Mouse (Mus musculus): Measurements from ENCODE around the gene Tff1. TPM values are rescaled to one million over a fixed set of nuclear protein-coding genes. Genes with fewer than 3 reads are reported as not detected.

Tff1 gene
- polyA plus RNA-seq, 1 experiment from 2014 or later: not detected

- H3K9me3 ChIP-seq: no peaks in the 10 kb centered on the region
- no peaks in the 10 kb centered on the region for H3K36me3 ChIP-seq
- no peak overlapping the region for H3K9ac ChIP-seq
- no peak overlapping the region for H3K4me2 ChIP-seq
- no peak overlapping the region for H3K27ac ChIP-seq
- ATAC-seq (ENCODE audit: borderline replicate concordance, extremely low read depth, low FRiP score, low TSS enrichment): no peak
- no peaks in the 10 kb centered on the region for H3K27me3 ChIP-seq
- H3K4me3 ChIP-seq: no peak overlapping the region
- WGBS: 27% methylated on average over 9 of the region's 9 CpGs
- 0 out of 2 replicates have a peak, but pooled peaks cover 3% of the 10 kb centered on the region for H3K4me1 ChIP-seq
These were observed 39.4 kb downstream of the Tff1 start for GRCm38 (mm10) chr17:31125548-31126266.

DNA sequence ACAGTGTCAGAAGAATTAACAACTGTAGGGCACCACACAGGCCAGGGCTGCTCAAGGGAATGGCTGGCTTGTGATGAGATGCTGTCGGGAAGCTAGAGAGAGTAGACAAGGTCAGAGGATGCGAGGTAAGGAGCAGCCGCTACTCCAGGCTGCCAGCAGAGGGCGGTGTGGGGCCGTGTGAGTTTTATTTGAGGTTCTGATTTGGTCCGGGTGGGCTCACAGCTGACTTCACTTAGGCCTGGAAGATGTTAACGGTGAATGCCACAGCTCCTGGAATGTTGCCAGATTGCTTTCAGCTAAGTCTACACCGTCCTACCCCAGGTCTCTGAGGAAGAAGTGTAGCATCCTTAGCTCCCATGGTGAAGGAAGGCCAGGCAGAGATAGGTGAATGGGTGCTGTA is 43.1 kb downstream of the Tff1 start:
- WGBS: 7% methylated on average over 8 of the region's 8 CpGs
- no peak overlapping the region for H3K9ac ChIP-seq
- no peak overlapping the region for H3K4me3 ChIP-seq
- no peak overlapping the region for H3K27ac ChIP-seq
- no peaks in the 10 kb centered on the region for H3K36me3 ChIP-seq
- no peaks in the 10 kb centered on the region for H3K27me3 ChIP-seq
- H3K9me3 ChIP-seq: no peaks in the 10 kb centered on the region
- H3K4me2 ChIP-seq: no peak overlapping the region
- no peak for ATAC-seq (ENCODE audit: borderline replicate concordance, extremely low read depth, low FRiP score, low TSS enrichment)
- 0 out of 2 replicates have a peak, but pooled peaks cover 3% of the 10 kb centered on the region for H3K4me1 ChIP-seq

GRCm38 (mm10) chr17:31119429-31119828 is 45.6 kb downstream of the Tff1 start:
- H3K9me3 ChIP-seq: no peaks in the 10 kb centered on the region
- no peak overlapping the region for H3K27ac ChIP-seq
- no peak overlapping the region for H3K4me3 ChIP-seq
- WGBS: 6% methylated on average over 7 of the region's 7 CpGs
- H3K4me2 ChIP-seq: no peak overlapping the region
- H3K36me3 ChIP-seq: no peaks in the 10 kb centered on the region
- no peak for ATAC-seq (ENCODE audit: borderline replicate concordance, extremely low read depth, low FRiP score, low TSS enrichment)
- H3K27me3 ChIP-seq: no peaks in the 10 kb centered on the region
- no peak overlapping the region for H3K9ac ChIP-seq
- H3K4me1 ChIP-seq: no peaks in the 10 kb centered on the region

GRCm38 (mm10) chr17:31117946-31118345 is 47.1 kb downstream of the Tff1 start:
- Histone ChIP-seq H3K27ac (no peak overlapping the region), H3K4me2 (no peak overlapping the region), H3K9me3 (no peaks in the 10 kb centered on the region), H3K36me3 (no peaks in the 10 kb centered on the region), H3K4me3 (no peak overlapping the region), H3K4me1 (no peaks in the 10 kb centered on the region), H3K27me3 (no peaks in the 10 kb centered on the region), H3K9ac (no peak overlapping the region)
- ATAC-seq (ENCODE audit: borderline replicate concordance, extremely low read depth, low FRiP score, low TSS enrichment): no peak
- 86% methylated on average over 5 of the region's 5 CpGs for WGBS

DNA sequence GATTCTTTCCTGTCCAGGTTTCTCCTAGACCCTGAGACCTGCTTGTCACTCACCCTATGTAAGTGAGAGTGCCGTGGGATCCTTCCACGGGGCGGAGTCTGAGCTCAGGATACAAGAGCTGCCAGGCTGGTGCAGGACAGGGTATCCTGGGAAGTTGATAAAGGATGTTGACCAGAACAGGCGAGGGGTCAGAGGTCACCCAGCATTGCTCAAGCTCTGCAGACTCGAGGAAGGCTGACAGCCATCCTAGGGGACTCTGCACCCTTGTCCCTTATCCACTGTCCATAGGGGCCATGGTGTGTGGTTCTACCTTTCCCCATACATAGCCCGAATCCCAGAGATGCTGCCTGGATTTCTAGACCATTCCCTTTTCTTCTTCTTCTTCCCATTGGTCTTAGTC is 49.0 kb downstream of the Tff1 start:
- Histone ChIP-seq H3K4me2 (no peak overlapping the region), H3K4me1 (no peaks in the 10 kb centered on the region), H3K36me3 (no peaks in the 10 kb centered on the region), H3K9ac (no peak overlapping the region), H3K4me3 (no peak overlapping the region), H3K27ac (no peak overlapping the region), H3K27me3 (no peaks in the 10 kb centered on the region), H3K9me3 (no peaks in the 10 kb centered on the region)
- 41% methylated on average over 6 of the region's 6 CpGs for WGBS
- no peak for ATAC-seq (ENCODE audit: borderline replicate concordance, extremely low read depth, low FRiP score, low TSS enrichment)

- Histone ChIP-seq H3K9ac (no peak overlapping the region), H3K4me2 (no peak overlapping the region), H3K4me3 (no peak overlapping the region), H3K27ac (no peak overlapping the region), H3K4me1 (no peaks in the 10 kb centered on the region), H3K9me3 (no peaks in the 10 kb centered on the region), H3K27me3 (no peaks in the 10 kb centered on the region), H3K36me3 (no peaks in the 10 kb centered on the region)
- ATAC-seq (ENCODE audit: borderline replicate concordance, extremely low read depth, low FRiP score, low TSS enrichment): no peak
- WGBS: 62% methylated on average over 9 of the region's 9 CpGs
These were observed 51.8 kb downstream of the Tff1 start for GRCm38 (mm10) chr17:31113191-31113856.

Other genes with a start within 250 kb of the Tff1 start
- 0.21 and 0.72 TPM in 2 replicates for gene Umodl1, start 210.6 kb downstream of the Tff1 start, polyA plus RNA-seq (2015; fragmentation: Nextera tagmentation; extraction: Ambion mirVana)
- 10.9 and 12.2 TPM in 2 replicates for gene Abcg1, start 107.6 kb downstream of the Tff1 start, polyA plus RNA-seq (2015; fragmentation: Nextera tagmentation; extraction: Ambion mirVana)
- 0.45 and 0.49 TPM in 2 replicates for gene Tff3, start 35.6 kb downstream of the Tff1 start, polyA plus RNA-seq (2015; fragmentation: Nextera tagmentation; extraction: Ambion mirVana)
- 0.40 TPM in 1 of 2 replicates, not detected in the other for gene Tff2, start 21.0 kb downstream of the Tff1 start, polyA plus RNA-seq (2015; fragmentation: Nextera tagmentation; extraction: Ambion mirVana)
- gene Tmprss3, start 33.7 kb upstream of the Tff1 start, polyA plus RNA-seq (2015; fragmentation: Nextera tagmentation; extraction: Ambion mirVana): 0.06 TPM in 1 of 2 replicates, not detected in the other
- gene Ubash3a, start 42.6 kb upstream of the Tff1 start, polyA plus RNA-seq (2015; fragmentation: Nextera tagmentation; extraction: Ambion mirVana): 0.36 and 2.0 TPM in 2 replicates
- gene Rsph1, start 112.1 kb upstream of the Tff1 start, polyA plus RNA-seq (2015; fragmentation: Nextera tagmentation; extraction: Ambion mirVana): 8.1 and 8.2 TPM in 2 replicates
- 7.6 and 9.2 TPM in 2 replicates for gene Slc37a1, start 121.5 kb upstream of the Tff1 start, polyA plus RNA-seq (2015; fragmentation: Nextera tagmentation; extraction: Ambion mirVana)
- 34.8 and 35.8 TPM in 2 replicates for gene Pde9a, start 220.9 kb upstream of the Tff1 start, polyA plus RNA-seq (2015; fragmentation: Nextera tagmentation; extraction: Ambion mirVana)

Data from lung, embryonic 15.5 days (tissue).